Mouse (Mus musculus): ENCODE results near the gene Usp12. TPM values are rescaled to one million over a fixed set of nuclear protein-coding genes. Genes with fewer than 3 reads are reported as not detected.

Gene Usp12
- total and polyA plus RNA-seq, 3 experiments: 24.5 TPM; not detected in 1

- TF ChIP-seq EP300 (IDR thresholded peaks at IDR 0.05; ENCODE audit: low read depth in 1 of 2, low read length in 2 of 2) (no peak), POLR2AphosphoS2 (IDR thresholded peaks at IDR 0.05; ENCODE audit: low read length) (no peak), ETS1 (IDR thresholded peaks at IDR 0.05; ENCODE audit: low read depth, low read length) (no peak), TBP (IDR thresholded peaks at IDR 0.05; ENCODE audit: low read depth, low read length) (no peak), POLR2AphosphoS5 (IDR thresholded peaks at IDR 0.05; ENCODE audit: borderline replicate concordance, low read depth, low read length) (no peak), BHLHE40 (IDR thresholded peaks at IDR 0.05; ENCODE audit: borderline replicate concordance, low read depth, low read length) (no peak), RAD21 (IDR thresholded peaks at IDR 0.05; ENCODE audit: low read depth, low read length) (no peak), MAFK (IDR thresholded peaks at IDR 0.05; ENCODE audit: borderline replicate concordance, low read depth, low read length) (no peak), CHD2 (IDR thresholded peaks at IDR 0.05; ENCODE audit: low read length) (no peak), MYC (IDR thresholded peaks at IDR 0.05; ENCODE audit: low read depth, low read length) (no peak), CTCF (IDR thresholded peaks at IDR 0.05 in 2 of 3, conservative IDR thresholded peaks at IDR 0.05 in 1 of 3; ENCODE audit: control insufficient read depth in 1 of 3, insufficient read depth in 1 of 3, low read depth in 2 of 3, low read length in 3 of 3, poor library complexity in 1 of 3, severe bottlenecking in 1 of 3) (no peak), MAZ (IDR thresholded peaks at IDR 0.05; ENCODE audit: low read depth, low read length) (no peak), MEF2A (IDR thresholded peaks at IDR 0.05; ENCODE audit: extremely low read depth, insufficient replicate concordance, low read depth, low read length, poor library complexity, severe bottlenecking) (no peak)
- H3K9me3 ChIP-seq (replicated peaks; ENCODE audit: insufficient read depth, low read length): no peaks in the 10 kb centered on the region
- H3K79me2 ChIP-seq (ENCODE audit: control insufficient read depth, insufficient read depth, low read length, poor library complexity): no peaks in the 10 kb centered on the region
- no peak for DNase-seq (ENCODE audit: low read depth, low spot score)
- no peak overlapping the region for H3K27ac ChIP-seq (ENCODE audit: control insufficient read depth, low read depth, low read length)
- H3K4me1 ChIP-seq (ENCODE audit: control insufficient read depth in 1 of 2, insufficient read depth in 2 of 2, low read length in 2 of 2): no peaks in the 10 kb centered on the region
- H3K36me3 ChIP-seq (ENCODE audit: control insufficient read depth in 1 of 2, insufficient read depth in 2 of 2, low read length in 2 of 2): no peaks in the 10 kb centered on the region
- no peak overlapping the region for H3K4me3 ChIP-seq (ENCODE audit: control insufficient read depth in 1 of 2, insufficient read depth in 1 of 2, low read depth in 2 of 2, low read length in 2 of 2)
- H3K9ac ChIP-seq (ENCODE audit: control insufficient read depth, low read depth, low read length, poor library complexity, severe bottlenecking): no peak overlapping the region
- H3K27me3 ChIP-seq (ENCODE audit: control insufficient read depth in 1 of 2, insufficient read depth in 2 of 2, low read length in 2 of 2): no peaks in the 10 kb centered on the region
Measured at GRCm38 (mm10) chr5:146771982-146772381, 22.8 kb downstream of the Usp12 start.

GRCm38 (mm10) chr5:146770002-146770848 lies 24.6 kb downstream of the Usp12 start:
- H3K27ac ChIP-seq (ENCODE audit: control insufficient read depth, low read depth, low read length): no peak overlapping the region
- H3K36me3 ChIP-seq (ENCODE audit: control insufficient read depth in 1 of 2, insufficient read depth in 2 of 2, low read length in 2 of 2): 0 out of 4 replicates have a peak, but pooled peaks cover 0 to 1% of the 10 kb centered on the region in 2 experiments
- H3K27me3 ChIP-seq (ENCODE audit: control insufficient read depth in 1 of 2, insufficient read depth in 2 of 2, low read length in 2 of 2): no peaks in the 10 kb centered on the region
- no peak overlapping the region for H3K9ac ChIP-seq (ENCODE audit: control insufficient read depth, low read depth, low read length, poor library complexity, severe bottlenecking)
- TF ChIP-seq ELF1 (IDR thresholded peaks at IDR 0.05; ENCODE audit: low read depth, low read length) (no peak), HCFC1 (IDR thresholded peaks at IDR 0.05; ENCODE audit: low read depth, low read length) (no peak), NRF1 (IDR thresholded peaks at IDR 0.05; ENCODE audit: insufficient read depth, low read depth, low read length, poor library complexity, severe bottlenecking) (no peak), ZNF384 (IDR thresholded peaks at IDR 0.05; ENCODE audit: low read depth, low read length) (no peak), TAL1 (IDR thresholded peaks at IDR 0.05; ENCODE audit: low read length) (no peak), MAZ (IDR thresholded peaks at IDR 0.05; ENCODE audit: low read depth, low read length) (no peak), GATA1 (IDR thresholded peaks at IDR 0.05; ENCODE audit: low read depth, low read length) (no peak), MEF2A (IDR thresholded peaks at IDR 0.05; ENCODE audit: extremely low read depth, insufficient replicate concordance, low read depth, low read length, poor library complexity, severe bottlenecking) (no peak)
- no peaks in the 10 kb centered on the region for H3K9me3 ChIP-seq (replicated peaks; ENCODE audit: insufficient read depth, low read length)
- H3K79me2 ChIP-seq (ENCODE audit: control insufficient read depth, insufficient read depth, low read length, poor library complexity): no peaks in the 10 kb centered on the region
- no peaks in the 10 kb centered on the region for H3K4me1 ChIP-seq (ENCODE audit: control insufficient read depth in 1 of 2, insufficient read depth in 2 of 2, low read length in 2 of 2)
- no peak for DNase-seq (ENCODE audit: low read depth, low spot score)
- H3K4me3 ChIP-seq (ENCODE audit: control insufficient read depth in 1 of 2, insufficient read depth in 1 of 2, low read depth in 2 of 2, low read length in 2 of 2): no peak overlapping the region
